Mouse (Mus musculus) forebrain, embryonic 15.5 days (tissue): ENCODE data around the gene Fgl2. TPM values are rescaled to one million over a fixed set of nuclear protein-coding genes. Genes with fewer than 3 reads are reported as not detected.

Experiments
- ATAC-seq: fragments of 200-750 bp; cut with Nextera tagmentation; replicated peaks from 2 replicates; pipeline ENCODE4 v1.8.0; 2017; ENCODE audit warnings: mild to moderate bottlenecking, moderate TSS enrichment, moderate library complexity
- H3K27ac ChIP-seq: fragments of 300-500 bp; sonication (generic); replicated peaks from 2 replicates; pipeline ENCODE4 v1.5.1; 2015; ENCODE audit warnings: mild to moderate bottlenecking, inconsistent platforms
- H3K27me3 ChIP-seq: fragments of 300-500 bp; sonication (generic); 2 replicates; pipeline ENCODE4 v1.6.1; 2015; ENCODE audit warnings: inconsistent platforms
- H3K36me3 ChIP-seq: fragments of 300-500 bp; sonication (generic); 2 replicates; pipeline ENCODE4 v1.6.1; 2015; ENCODE audit warnings: mild to moderate bottlenecking, inconsistent platforms
- H3K4me1 ChIP-seq: fragments of 300-500 bp; sonication (generic); 2 replicates; pipeline ENCODE4 v1.6.1; 2015; ENCODE audit warnings: inconsistent platforms
- H3K4me2 ChIP-seq: fragments of 300-500 bp; sonication (generic); replicated peaks from 2 replicates; pipeline ENCODE4 v1.6.1; 2015; ENCODE audit warnings: mild to moderate bottlenecking, inconsistent platforms
- H3K4me3 ChIP-seq: fragments of 300-500 bp; sonication (generic); 2 replicates; pipeline ENCODE4 v1.5.1; 2015; ENCODE audit warnings: mild to moderate bottlenecking, inconsistent platforms
- H3K9ac ChIP-seq: fragments of 300-500 bp; sonication (generic); replicated peaks from 2 replicates; pipeline ENCODE4 v1.6.1; 2015; ENCODE audit warnings: mild to moderate bottlenecking, inconsistent platforms
- H3K9me3 ChIP-seq: fragments of 300-500 bp; sonication (generic); 2 replicates; pipeline ENCODE4 v1.6.1; 2016; ENCODE audit warnings: inconsistent platforms
- WGBS: fragments of 180-500 bp; shearing (Covaris S2); methylation state at CpG from one replicate; pipeline ENCODE4 v1.1.7; 2015; ENCODE audit warnings: mixed read lengths; 5-methylcytosine and 5-hydroxymethylcytosine counted together
- polyA plus RNA-seq: library from polyadenylated mRNA; unstranded; fragments of >200 nt; fragmentation: Nextera tagmentation; extraction: Ambion mirVana; gene quantifications from 2 replicates; pipeline ENCODE4 v1.2.1, GENCODE M21; 2015

Gene Fgl2
- polyA plus RNA-seq, 1 experiment from 2014 or later = 1.5 TPM

DNA sequence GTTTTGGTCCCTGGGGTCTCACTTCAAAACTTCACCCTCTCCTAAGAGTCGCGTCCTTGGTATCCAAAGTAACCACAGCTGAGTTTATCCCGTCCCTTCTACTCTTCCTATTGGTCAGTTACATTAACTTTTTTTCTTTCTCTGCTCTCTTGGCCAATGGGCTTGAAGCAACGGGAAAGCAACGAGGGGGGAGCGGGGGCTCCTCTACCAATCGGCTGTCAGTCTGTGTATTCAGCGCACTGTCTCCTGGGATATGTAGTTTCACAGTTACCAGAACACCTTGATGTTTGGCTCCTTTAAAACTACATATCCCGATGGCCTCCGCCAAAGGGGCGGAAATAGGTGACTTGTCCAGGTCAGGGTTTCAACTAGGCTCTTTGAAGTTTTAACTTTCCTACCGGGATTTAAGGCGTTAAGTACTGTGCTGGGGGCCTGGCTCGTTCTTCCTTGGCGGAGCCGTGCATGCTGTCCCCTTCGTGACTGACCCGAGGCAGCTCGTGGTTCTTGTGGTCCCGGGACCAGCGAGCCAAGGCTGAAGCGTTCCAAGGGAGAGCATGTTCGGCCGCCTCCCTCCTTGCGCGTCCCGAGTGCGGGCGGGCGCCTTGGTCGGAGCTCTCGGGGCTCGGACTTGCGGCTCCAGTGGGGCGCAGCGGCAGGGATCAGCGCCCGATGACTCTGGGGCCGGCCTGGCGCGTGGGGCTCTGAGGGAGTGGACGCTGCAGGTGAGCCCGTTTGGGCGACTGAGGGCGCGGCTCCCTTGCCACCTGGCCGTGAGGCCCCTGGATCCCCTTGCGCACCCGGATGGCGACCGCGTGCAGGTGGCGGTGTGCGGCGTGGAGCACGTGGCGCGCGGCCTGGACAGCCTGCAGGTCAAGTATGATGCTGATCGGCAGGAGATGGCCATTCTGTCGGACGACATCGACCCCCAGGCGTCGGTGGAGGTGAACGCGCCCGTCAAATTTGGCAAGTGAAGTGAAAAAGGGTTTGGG, 52.5 kb downstream of the Fgl2 start, which contains the start of the genes Ccdc146 and Fam185a:
Ccdc146 (minus strand) TSS at position 64 of the 989 bp plus-strand sequence.
Fam185a (plus strand) TSS at position 345 of the 989 bp plus-strand sequence.
- peak; percentile 100 for ATAC-seq
- Histone ChIP-seq H3K27me3 (no peaks in the 10 kb centered on the region), H3K9me3 (no peaks in the 10 kb centered on the region), H3K4me2 (peak within 1 kb of the TSS; percentile 97), H3K9ac (peak within 1 kb of the TSS; percentile 72), H3K36me3 (no peaks in the 10 kb centered on the region), H3K4me3 (peak within 1 kb of the TSS; percentile 78), H3K27ac (no peak within 1 kb of the TSS; the same call in 1 of the 2 replicates), H3K4me1 (peaks cover 12% of the 10 kb centered on the region)
- WGBS = under 1% methylated on average over 68 of the region's 68 CpGs

DNA sequence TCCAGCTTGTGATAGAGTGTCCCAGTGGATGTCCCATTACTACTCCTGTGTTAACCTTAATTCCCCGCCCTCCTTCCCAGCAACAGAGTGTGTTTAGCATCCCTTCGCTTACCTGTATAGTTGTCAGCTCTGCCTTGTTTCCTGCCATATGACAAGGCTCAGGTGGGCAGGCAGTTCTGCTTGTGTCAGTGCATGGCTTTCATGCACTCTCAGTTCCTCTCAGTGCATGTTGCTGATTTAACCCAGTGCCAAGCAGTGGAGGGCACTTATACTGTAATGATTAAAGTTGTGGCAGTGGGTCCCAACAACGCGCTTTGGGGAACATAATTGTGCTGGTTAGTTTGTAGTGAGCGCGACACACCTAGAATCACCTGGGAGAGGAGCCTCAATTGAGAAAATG, 54.2 kb downstream of the Fgl2 start:
- no peak for ATAC-seq
- Histone ChIP-seq H3K36me3 (no peaks in the 10 kb centered on the region), H3K4me3 (no peak overlapping the region), H3K4me1 (peaks cover 12% of the 10 kb centered on the region), H3K27me3 (no peaks in the 10 kb centered on the region), H3K4me2 (no peak overlapping the region), H3K27ac (no peak overlapping the region), H3K9me3 (no peaks in the 10 kb centered on the region), H3K9ac (no peak overlapping the region)
- 96% methylated on average over 6 of the region's 6 CpGs for WGBS

Other genes starting within 250 kb of the Fgl2 start
- gene Gsap, start 186.4 kb upstream of the Fgl2 start, polyA plus RNA-seq = 11.8 TPM in 2 replicates
- 0.33 and 1.4 TPM in 2 replicates for gene Ccdc146, start 52.0 kb downstream of the Fgl2 start, polyA plus RNA-seq
- 7.2 and 8.3 TPM in 2 replicates for gene Fam185a, start 52.3 kb downstream of the Fgl2 start, polyA plus RNA-seq
- gene Lrrc17, start 170.9 kb downstream of the Fgl2 start, polyA plus RNA-seq = 2.6 and 2.7 TPM in 2 replicates